Mouse (Mus musculus): ENCODE data around the gene Tle2. TPM values are rescaled to one million over a fixed set of nuclear protein-coding genes. Genes with fewer than 3 reads are reported as not detected.

Tle2 gene
- polyA plus RNA-seq, 1 experiment from 2014 or later = 37.3 TPM

DNA sequence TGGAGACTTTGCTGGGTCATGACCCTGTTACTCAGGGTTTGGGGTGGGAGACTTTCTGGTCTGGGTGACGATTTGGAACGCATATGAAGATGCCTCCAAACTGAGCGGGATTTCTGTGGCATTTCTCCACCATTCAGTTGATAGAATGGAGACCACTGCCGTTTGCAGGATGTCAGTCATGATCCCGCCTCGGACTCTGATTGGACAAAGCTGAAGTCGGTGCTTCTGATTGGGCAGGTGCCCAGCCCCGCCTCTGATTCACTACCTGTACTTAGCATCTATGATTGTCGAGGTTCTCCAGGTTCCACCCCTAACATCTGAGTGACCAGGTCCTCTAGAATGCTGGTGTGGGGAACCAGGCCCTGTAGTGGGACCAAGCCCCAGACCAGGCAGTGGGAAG is 46.4 kb downstream of the Tle2 start:
- 66% methylated on average over 9 of the region's 9 CpGs for WGBS
- H3K9ac ChIP-seq (replicated peaks; ENCODE audit: low read depth, low read length) = no peak overlapping the region
- H3K27ac ChIP-seq (ENCODE audit: low read depth, low read length) = no peak overlapping the region
- no peaks in the 10 kb centered on the region for H3K9me3 ChIP-seq (ENCODE audit: control insufficient read depth, low read length)
- no peaks in the 10 kb centered on the region for H3K27me3 ChIP-seq (ENCODE audit: control insufficient read depth, insufficient read depth, low read length)
- no peak for ATAC-seq (ENCODE audit: low read depth)
- H3K4me2 ChIP-seq (ENCODE audit: low read depth, low read length) = no peak overlapping the region
- H3K36me3 ChIP-seq (ENCODE audit: control insufficient read depth, insufficient read depth, low read length) = peaks cover 31% of the 10 kb centered on the region
- H3K4me3 ChIP-seq (ENCODE audit: low read depth, low read length) = no peak overlapping the region
- no peaks in the 10 kb centered on the region for H3K4me1 ChIP-seq (ENCODE audit: control insufficient read depth, insufficient read depth, low read length)

GRCm38 (mm10) chr10:81623441-81623840 is 49.1 kb downstream of the Tle2 start:
- no peaks in the 10 kb centered on the region for H3K9me3 ChIP-seq (ENCODE audit: control insufficient read depth, low read length)
- H3K4me1 ChIP-seq (ENCODE audit: control insufficient read depth, insufficient read depth, low read length) = peaks cover 15% of the 10 kb centered on the region
- H3K4me3 ChIP-seq (ENCODE audit: low read depth, low read length) = no peak overlapping the region
- H3K9ac ChIP-seq (replicated peaks; ENCODE audit: low read depth, low read length) = no peak overlapping the region
- no peak overlapping the region for H3K4me2 ChIP-seq (ENCODE audit: low read depth, low read length)
- 64% methylated on average over 8 of the region's 8 CpGs for WGBS
- H3K27ac ChIP-seq (ENCODE audit: low read depth, low read length) = no peak overlapping the region
- H3K27me3 ChIP-seq (ENCODE audit: control insufficient read depth, insufficient read depth, low read length) = no peaks in the 10 kb centered on the region
- peaks cover 31% of the 10 kb centered on the region for H3K36me3 ChIP-seq (ENCODE audit: control insufficient read depth, insufficient read depth, low read length)
- ATAC-seq (ENCODE audit: low read depth) = no peak

- Histone ChIP-seq H3K9ac (replicated peaks; ENCODE audit: low read depth, low read length) (peak overlapping the region; percentile 83), H3K4me1 (ENCODE audit: control insufficient read depth, insufficient read depth, low read length) (peaks cover 15% of the 10 kb centered on the region), H3K27ac (ENCODE audit: low read depth, low read length) (peak overlapping the region; percentile 90; the same call in 1 of the 2 replicates), H3K9me3 (ENCODE audit: control insufficient read depth, low read length) (no peaks in the 10 kb centered on the region), H3K4me2 (ENCODE audit: low read depth, low read length) (peak overlapping the region; percentile 91), H3K36me3 (ENCODE audit: control insufficient read depth, insufficient read depth, low read length) (peaks cover 30% of the 10 kb centered on the region), H3K27me3 (ENCODE audit: control insufficient read depth, insufficient read depth, low read length) (no peaks in the 10 kb centered on the region), H3K4me3 (ENCODE audit: low read depth, low read length) (peak overlapping the region; percentile 77)
- no peak; the same call in 1 of the 2 replicates for ATAC-seq (ENCODE audit: low read depth)
- WGBS = 91% methylated on average over 22 of the region's 22 CpGs
Observed at GRCm38 (mm10) chr10:81626101-81626993, 52.0 kb downstream of the Tle2 start.

DNA sequence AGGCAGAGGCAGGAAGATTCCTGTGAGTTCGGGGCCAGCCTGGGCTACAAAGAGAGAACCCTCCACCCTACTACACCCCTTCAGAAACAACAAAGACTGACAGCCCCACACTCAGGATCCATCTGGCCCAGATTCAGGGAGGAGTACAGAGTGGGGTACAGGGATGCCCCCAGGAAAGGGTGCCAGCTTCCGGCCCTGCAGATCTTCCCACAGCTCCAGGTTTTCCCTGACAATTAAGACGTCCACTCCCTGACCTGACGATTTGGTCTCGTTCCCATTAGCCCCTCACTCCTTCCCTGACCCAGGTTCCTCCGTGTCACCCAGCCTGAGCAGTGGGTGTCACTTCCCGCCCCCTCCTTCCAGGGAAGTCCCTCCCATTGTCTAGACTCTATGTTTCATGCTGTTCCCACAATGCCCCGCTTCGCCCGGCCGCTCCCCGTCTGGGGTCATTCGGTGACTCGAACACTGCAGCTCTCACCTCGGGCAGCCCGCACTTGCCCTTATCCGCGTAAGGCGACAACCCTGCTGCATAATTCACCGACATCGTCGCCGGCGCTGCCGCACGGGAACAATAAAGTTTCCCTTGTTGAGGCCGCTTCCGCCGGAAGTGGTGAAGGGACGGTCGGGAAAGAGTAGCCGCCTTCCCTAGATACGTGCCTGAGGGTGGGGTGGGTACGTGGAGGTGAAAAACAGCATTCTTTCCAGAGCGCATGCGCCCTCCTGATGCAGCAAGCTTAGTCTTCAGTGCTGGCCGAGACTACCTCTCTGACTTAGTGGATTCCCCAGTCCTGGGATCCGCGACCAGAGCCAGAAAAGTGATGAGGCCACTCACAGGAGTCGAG is 52.9 kb downstream of the Tle2 start, which contains the start of gene Sirt6:
TSS of gene Sirt6 (minus strand) at position 804 of the 842 bp plus-strand sequence.
- peak; percentile 90 for ATAC-seq (ENCODE audit: low read depth)
- H3K36me3 ChIP-seq (ENCODE audit: control insufficient read depth, insufficient read depth, low read length) = peaks cover 24% of the 10 kb centered on the region
- peak within 1 kb of the TSS; percentile 83 for H3K9ac ChIP-seq (replicated peaks; ENCODE audit: low read depth, low read length)

GRCm38 (mm10) chr10:81627836-81628220 is 53.5 kb downstream of the Tle2 start:
- H3K4me1 ChIP-seq (ENCODE audit: control insufficient read depth, insufficient read depth, low read length) = peaks cover 15% of the 10 kb centered on the region
- H3K4me2 ChIP-seq (ENCODE audit: low read depth, low read length) = peak overlapping the region; percentile 91
- H3K9me3 ChIP-seq (ENCODE audit: control insufficient read depth, low read length) = no peaks in the 10 kb centered on the region
- WGBS = 66% methylated on average over 7 of the region's 7 CpGs
- no peaks in the 10 kb centered on the region for H3K27me3 ChIP-seq (ENCODE audit: control insufficient read depth, insufficient read depth, low read length)
- H3K9ac ChIP-seq (replicated peaks; ENCODE audit: low read depth, low read length) = peak overlapping the region; percentile 83
- peak overlapping the region; percentile 90 for H3K27ac ChIP-seq (ENCODE audit: low read depth, low read length)
- peak; percentile 13 for ATAC-seq (ENCODE audit: low read depth)
- H3K4me3 ChIP-seq (ENCODE audit: low read depth, low read length) = peak overlapping the region; percentile 77
- peaks cover 18% of the 10 kb centered on the region for H3K36me3 ChIP-seq (ENCODE audit: control insufficient read depth, insufficient read depth, low read length)

More for the DNA sequence above, 52.9 kb downstream of the Tle2 start, which contains the start of gene Sirt6:
- Histone ChIP-seq H3K9me3 (ENCODE audit: control insufficient read depth, low read length) (no peaks in the 10 kb centered on the region), H3K4me2 (ENCODE audit: low read depth, low read length) (peak within 1 kb of the TSS; percentile 91), H3K27ac (ENCODE audit: low read depth, low read length) (peak within 1 kb of the TSS; percentile 90), H3K4me3 (ENCODE audit: low read depth, low read length) (peak within 1 kb of the TSS; percentile 77), H3K27me3 (ENCODE audit: control insufficient read depth, insufficient read depth, low read length) (no peaks in the 10 kb centered on the region), H3K4me1 (ENCODE audit: control insufficient read depth, insufficient read depth, low read length) (peaks cover 15% of the 10 kb centered on the region)
- WGBS = 5% methylated on average over 40 of the region's 40 CpGs

DNA sequence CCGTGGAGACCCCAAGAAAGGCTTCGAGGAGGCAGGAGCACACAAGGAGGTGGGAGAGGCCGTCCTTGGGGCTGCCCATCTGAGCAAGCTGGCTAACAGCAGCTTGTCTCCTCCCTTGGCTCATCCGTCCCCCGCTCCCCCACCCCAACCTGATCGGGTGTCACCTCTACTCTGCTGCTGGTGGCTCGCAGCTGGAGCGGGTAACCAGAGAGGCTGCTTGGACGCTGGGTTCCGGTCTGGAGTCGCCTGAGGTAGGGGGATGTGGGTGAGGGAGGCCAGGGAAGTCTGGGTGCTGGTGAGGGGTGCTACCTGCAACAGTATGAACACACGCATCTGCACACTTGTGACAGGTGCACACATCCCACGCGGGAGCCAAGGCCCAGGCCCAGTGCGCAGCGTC is 54.0 kb downstream of the Tle2 start, which contains the start of gene Ankrd24:
TSS of gene Ankrd24 (plus strand) at position 151 of the 400 bp plus-strand sequence.
- H3K4me1 ChIP-seq (ENCODE audit: control insufficient read depth, insufficient read depth, low read length) = peaks cover 15% of the 10 kb centered on the region
- peak within 1 kb of the TSS; percentile 83 for H3K9ac ChIP-seq (replicated peaks; ENCODE audit: low read depth, low read length)
- WGBS = 86% methylated on average over 16 of the region's 16 CpGs
- H3K4me2 ChIP-seq (ENCODE audit: low read depth, low read length) = peak within 1 kb of the TSS; percentile 91
- H3K27ac ChIP-seq (ENCODE audit: low read depth, low read length) = peak within 1 kb of the TSS; percentile 90
- no peaks in the 10 kb centered on the region for H3K9me3 ChIP-seq (ENCODE audit: control insufficient read depth, low read length)
- H3K36me3 ChIP-seq (ENCODE audit: control insufficient read depth, insufficient read depth, low read length) = peaks cover 18% of the 10 kb centered on the region; the same call in 1 of the 2 replicates
- peak within 1 kb of the TSS; percentile 77 for H3K4me3 ChIP-seq (ENCODE audit: low read depth, low read length)
- H3K27me3 ChIP-seq (ENCODE audit: control insufficient read depth, insufficient read depth, low read length) = no peaks in the 10 kb centered on the region
- ATAC-seq (ENCODE audit: low read depth) = peak; percentile 4; the same call in 1 of the 2 replicates

GRCm38 (mm10) chr10:81633253-81634099 is 59.1 kb downstream of the Tle2 start:
- Histone ChIP-seq H3K4me2 (ENCODE audit: low read depth, low read length) (peak overlapping the region; percentile 67), H3K27ac (ENCODE audit: low read depth, low read length) (no peak overlapping the region), H3K4me1 (ENCODE audit: control insufficient read depth, insufficient read depth, low read length) (no peaks in the 10 kb centered on the region), H3K4me3 (ENCODE audit: low read depth, low read length) (peak overlapping the region; percentile 37), H3K9me3 (ENCODE audit: control insufficient read depth, low read length) (no peaks in the 10 kb centered on the region), H3K9ac (replicated peaks; ENCODE audit: low read depth, low read length) (peak overlapping the region; percentile 51), H3K27me3 (ENCODE audit: control insufficient read depth, insufficient read depth, low read length) (no peaks in the 10 kb centered on the region), H3K36me3 (ENCODE audit: control insufficient read depth, insufficient read depth, low read length) (no peaks in the 10 kb centered on the region)
- peak; percentile 88 for ATAC-seq (ENCODE audit: low read depth)
- WGBS = 3% methylated on average over 37 of the region's 37 CpGs

GRCm38 (mm10) chr10:81636338-81636737 is 62.0 kb downstream of the Tle2 start:
- ATAC-seq (ENCODE audit: low read depth) = no peak
- 22% methylated on average over 8 of the region's 8 CpGs for WGBS
- no peak overlapping the region for H3K4me2 ChIP-seq (ENCODE audit: low read depth, low read length)
- no peaks in the 10 kb centered on the region for H3K27me3 ChIP-seq (ENCODE audit: control insufficient read depth, insufficient read depth, low read length)
- no peaks in the 10 kb centered on the region for H3K9me3 ChIP-seq (ENCODE audit: control insufficient read depth, low read length)
- H3K36me3 ChIP-seq (ENCODE audit: control insufficient read depth, insufficient read depth, low read length) = no peaks in the 10 kb centered on the region
- no peak overlapping the region for H3K27ac ChIP-seq (ENCODE audit: low read depth, low read length)
- peaks cover 3% of the 10 kb centered on the region; the same call in 1 of the 2 replicates for H3K4me1 ChIP-seq (ENCODE audit: control insufficient read depth, insufficient read depth, low read length)
- H3K9ac ChIP-seq (replicated peaks; ENCODE audit: low read depth, low read length) = no peak overlapping the region
- H3K4me3 ChIP-seq (ENCODE audit: low read depth, low read length) = no peak overlapping the region

Measured in neural tube, embryonic 14.5 days (tissue).